Mouse (Mus musculus): ENCODE results near the gene Pald1. TPM values are rescaled to one million over a fixed set of nuclear protein-coding genes. Genes with fewer than 3 reads are reported as not detected.

Pald1 gene
- polyA plus RNA-seq (2012; rRNA removed) = 3.0 and 3.2 TPM in 2 replicates

DNA sequence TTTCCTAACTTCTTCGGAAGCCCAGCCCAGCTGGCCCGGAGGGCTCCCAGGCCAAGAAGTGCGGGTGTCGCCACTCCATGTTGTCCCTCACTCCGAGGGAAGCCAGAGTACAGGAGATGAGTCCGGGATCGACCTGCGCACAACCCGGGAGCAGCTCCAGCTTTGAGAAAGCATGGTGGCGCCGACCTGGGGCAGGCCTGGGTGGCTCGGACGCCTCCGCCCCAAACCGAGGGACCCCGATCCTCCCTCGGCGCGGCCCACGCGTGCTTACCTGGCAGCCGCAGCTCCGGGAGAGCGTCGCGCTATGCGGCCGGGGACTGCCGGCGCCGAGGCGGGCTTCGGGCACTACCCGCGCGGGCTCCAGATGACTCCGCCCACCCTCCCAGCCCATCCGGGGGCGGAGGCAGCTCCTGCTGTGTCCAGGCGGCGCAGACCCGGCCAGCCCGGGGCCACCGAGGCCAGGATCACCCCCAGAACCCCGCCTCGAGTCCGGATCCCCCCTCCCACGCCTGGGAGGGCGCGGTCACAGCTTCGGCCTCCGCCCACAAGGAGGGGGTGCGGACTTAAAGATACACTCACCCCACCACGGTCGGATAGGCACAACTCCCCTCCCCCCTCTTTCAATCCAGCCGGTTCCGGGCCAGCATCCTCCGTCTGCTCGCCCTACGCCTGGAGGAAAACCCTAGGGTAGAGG, at the start of gene Pald1:
TSS of gene Pald1 (minus strand) at position 510 of the 694 bp plus-strand sequence.
- Histone ChIP-seq H3K27ac (ENCODE audit: insufficient read depth, low read depth, low read length) (0 out of 2 replicates have a peak within 1 kb of the TSS, but pooled peaks have one; percentile 12), H3K27me3 (ENCODE audit: control insufficient read depth, insufficient read depth, low read length) (peaks cover 14% of the 10 kb centered on the region), H3K4me3 (ENCODE audit: low read depth, low read length) (peak within 1 kb of the TSS; percentile 84), H3K36me3 (ENCODE audit: control insufficient read depth, insufficient read depth, low read length) (no peaks in the 10 kb centered on the region), H3K4me1 (ENCODE audit: control insufficient read depth, insufficient read depth, insufficient read length, low read length) (peaks cover 5% of the 10 kb centered on the region; the same call in 1 of the 2 replicates)
- TF ChIP-seq CTCF (IDR thresholded peaks at IDR 0.05; ENCODE audit: extremely low read depth, insufficient read length, insufficient replicate concordance, low read depth, low read length) = no peak
- no peak for TF ChIP-seq POLR2A (IDR thresholded peaks at IDR 0.05; ENCODE audit: low read depth, low read length)
- WGBS = under 1% methylated on average over 60 of the region's 60 CpGs

GRCm38 (mm10) chr10:61431375-61431774, 48.0 kb upstream of the Pald1 start:
- no peaks in the 10 kb centered on the region for H3K27me3 ChIP-seq (ENCODE audit: control insufficient read depth, insufficient read depth, low read length)
- H3K27ac ChIP-seq (ENCODE audit: insufficient read depth, low read depth, low read length) = no peak overlapping the region
- no peak overlapping the region for H3K4me3 ChIP-seq (ENCODE audit: low read depth, low read length)
- TF ChIP-seq POLR2A (IDR thresholded peaks at IDR 0.05; ENCODE audit: low read depth, low read length) = no peak
- TF ChIP-seq CTCF (IDR thresholded peaks at IDR 0.05; ENCODE audit: extremely low read depth, insufficient read length, insufficient replicate concordance, low read depth, low read length) = no peak
- peaks cover 50% of the 10 kb centered on the region for H3K36me3 ChIP-seq (ENCODE audit: control insufficient read depth, insufficient read depth, low read length)
- WGBS = 82% methylated on average over 9 of the region's 9 CpGs
- H3K4me1 ChIP-seq (ENCODE audit: control insufficient read depth, insufficient read depth, insufficient read length, low read length) = peaks cover 4% of the 10 kb centered on the region; the same call in 1 of the 2 replicates

DNA sequence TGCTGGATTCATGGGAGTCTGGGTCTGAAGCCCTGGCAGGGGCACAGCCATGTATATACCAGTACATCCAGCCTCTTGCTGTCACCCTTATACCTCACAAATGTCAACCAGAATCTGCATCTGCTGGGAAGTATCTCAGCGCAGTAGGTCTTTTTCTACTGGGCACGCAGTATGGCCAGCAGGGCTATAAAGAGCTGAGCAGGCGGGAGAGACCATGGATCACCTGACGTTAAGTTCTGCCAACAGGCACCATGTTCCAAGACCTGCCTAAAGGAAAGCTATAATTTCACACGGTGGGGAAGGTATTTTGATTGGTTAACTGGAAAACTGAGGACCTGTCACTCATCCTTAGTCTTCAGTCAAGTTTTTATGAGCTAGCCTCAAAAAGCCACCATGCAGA, 45.7 kb upstream of the Pald1 start:
- 87% methylated on average over 5 of the region's 5 CpGs for WGBS
- Histone ChIP-seq H3K4me1 (ENCODE audit: control insufficient read depth, insufficient read depth, insufficient read length, low read length) (peaks cover 8% of the 10 kb centered on the region; the same call in 1 of the 2 replicates), H3K4me3 (ENCODE audit: low read depth, low read length) (no peak overlapping the region), H3K27ac (ENCODE audit: insufficient read depth, low read depth, low read length) (no peak overlapping the region), H3K27me3 (ENCODE audit: control insufficient read depth, insufficient read depth, low read length) (no peaks in the 10 kb centered on the region), H3K36me3 (ENCODE audit: control insufficient read depth, insufficient read depth, low read length) (peaks cover 36% of the 10 kb centered on the region)
- TF ChIP-seq CTCF (IDR thresholded peaks at IDR 0.05; ENCODE audit: extremely low read depth, insufficient read length, insufficient replicate concordance, low read depth, low read length) = no peak
- no peak for TF ChIP-seq POLR2A (IDR thresholded peaks at IDR 0.05; ENCODE audit: low read depth, low read length)

GRCm38 (mm10) chr10:61428416-61428815, 45.1 kb upstream of the Pald1 start:
- H3K27me3 ChIP-seq (ENCODE audit: control insufficient read depth, insufficient read depth, low read length) = no peaks in the 10 kb centered on the region
- TF ChIP-seq CTCF (IDR thresholded peaks at IDR 0.05; ENCODE audit: extremely low read depth, insufficient read length, insufficient replicate concordance, low read depth, low read length) (no peak), POLR2A (IDR thresholded peaks at IDR 0.05; ENCODE audit: low read depth, low read length) (no peak)
- no peak overlapping the region for H3K4me3 ChIP-seq (ENCODE audit: low read depth, low read length)
- H3K27ac ChIP-seq (ENCODE audit: insufficient read depth, low read depth, low read length) = no peak overlapping the region
- peaks cover 30% of the 10 kb centered on the region for H3K36me3 ChIP-seq (ENCODE audit: control insufficient read depth, insufficient read depth, low read length)
- WGBS = 61% methylated on average over 4 of the region's 4 CpGs
- H3K4me1 ChIP-seq (ENCODE audit: control insufficient read depth, insufficient read depth, insufficient read length, low read length) = peaks cover 8% of the 10 kb centered on the region; the same call in 1 of the 2 replicates

DNA sequence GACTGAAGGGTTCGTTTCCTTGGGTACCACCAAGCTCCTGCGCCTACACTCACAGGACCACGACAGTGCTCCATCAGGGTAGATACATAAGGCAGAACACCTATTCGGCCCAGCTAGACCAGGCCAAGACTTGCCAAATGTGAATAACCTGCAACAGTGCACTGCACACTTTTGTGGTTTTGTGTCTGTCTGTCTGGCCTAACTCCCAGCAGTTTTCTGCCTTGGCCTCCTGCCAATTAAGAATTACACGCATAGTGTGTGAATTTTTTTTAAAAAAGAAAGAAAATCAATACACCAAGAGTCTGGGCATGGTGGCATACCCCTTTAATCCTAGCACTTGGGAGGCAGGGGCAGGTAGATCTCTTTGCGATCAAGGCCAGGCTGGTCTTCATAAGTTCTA, 44.6 kb upstream of the Pald1 start:
- H3K4me1 ChIP-seq (ENCODE audit: control insufficient read depth, insufficient read depth, insufficient read length, low read length) = peaks cover 8% of the 10 kb centered on the region; the same call in 1 of the 2 replicates
- no peak overlapping the region for H3K4me3 ChIP-seq (ENCODE audit: low read depth, low read length)
- no peak for TF ChIP-seq CTCF (IDR thresholded peaks at IDR 0.05; ENCODE audit: extremely low read depth, insufficient read length, insufficient replicate concordance, low read depth, low read length)
- no peak for TF ChIP-seq POLR2A (IDR thresholded peaks at IDR 0.05; ENCODE audit: low read depth, low read length)
- H3K27ac ChIP-seq (ENCODE audit: insufficient read depth, low read depth, low read length) = no peak overlapping the region
- H3K36me3 ChIP-seq (ENCODE audit: control insufficient read depth, insufficient read depth, low read length) = peaks cover 26% of the 10 kb centered on the region
- H3K27me3 ChIP-seq (ENCODE audit: control insufficient read depth, insufficient read depth, low read length) = no peaks in the 10 kb centered on the region
- 76% methylated on average over 6 of the region's 6 CpGs for WGBS

GRCm38 (mm10) chr10:61426251-61426757, 43.0 kb upstream of the Pald1 start:
- TF ChIP-seq CTCF (IDR thresholded peaks at IDR 0.05; ENCODE audit: extremely low read depth, insufficient read length, insufficient replicate concordance, low read depth, low read length) (no peak), POLR2A (IDR thresholded peaks at IDR 0.05; ENCODE audit: low read depth, low read length) (no peak)
- H3K27me3 ChIP-seq (ENCODE audit: control insufficient read depth, insufficient read depth, low read length) = no peaks in the 10 kb centered on the region
- H3K4me3 ChIP-seq (ENCODE audit: low read depth, low read length) = no peak overlapping the region
- H3K27ac ChIP-seq (ENCODE audit: insufficient read depth, low read depth, low read length) = peak overlapping the region; percentile 56
- peaks cover 8% of the 10 kb centered on the region; the same call in 1 of the 2 replicates for H3K4me1 ChIP-seq (ENCODE audit: control insufficient read depth, insufficient read depth, insufficient read length, low read length)
- H3K36me3 ChIP-seq (ENCODE audit: control insufficient read depth, insufficient read depth, low read length) = peaks cover 16% of the 10 kb centered on the region
- 19% methylated on average over 2 of the region's 2 CpGs for WGBS

- Histone ChIP-seq H3K4me1 (ENCODE audit: control insufficient read depth, insufficient read depth, insufficient read length, low read length) (peaks cover 8% of the 10 kb centered on the region; the same call in 1 of the 2 replicates), H3K4me3 (ENCODE audit: low read depth, low read length) (no peak overlapping the region), H3K27ac (ENCODE audit: insufficient read depth, low read depth, low read length) (no peak overlapping the region), H3K36me3 (ENCODE audit: control insufficient read depth, insufficient read depth, low read length) (peaks cover 4% of the 10 kb centered on the region; the same call in 1 of the 2 replicates), H3K27me3 (ENCODE audit: control insufficient read depth, insufficient read depth, low read length) (no peaks in the 10 kb centered on the region)
- TF ChIP-seq POLR2A (IDR thresholded peaks at IDR 0.05; ENCODE audit: low read depth, low read length) (no peak), CTCF (IDR thresholded peaks at IDR 0.05; ENCODE audit: extremely low read depth, insufficient read length, insufficient replicate concordance, low read depth, low read length) (no peak)
- WGBS = 43% methylated on average over 2 of the region's 2 CpGs
Observed at GRCm38 (mm10) chr10:61425047-61425446, 41.7 kb upstream of the Pald1 start.
